Mouse (Mus musculus): Measurements from ENCODE around the gene Mxd3.

DNA sequence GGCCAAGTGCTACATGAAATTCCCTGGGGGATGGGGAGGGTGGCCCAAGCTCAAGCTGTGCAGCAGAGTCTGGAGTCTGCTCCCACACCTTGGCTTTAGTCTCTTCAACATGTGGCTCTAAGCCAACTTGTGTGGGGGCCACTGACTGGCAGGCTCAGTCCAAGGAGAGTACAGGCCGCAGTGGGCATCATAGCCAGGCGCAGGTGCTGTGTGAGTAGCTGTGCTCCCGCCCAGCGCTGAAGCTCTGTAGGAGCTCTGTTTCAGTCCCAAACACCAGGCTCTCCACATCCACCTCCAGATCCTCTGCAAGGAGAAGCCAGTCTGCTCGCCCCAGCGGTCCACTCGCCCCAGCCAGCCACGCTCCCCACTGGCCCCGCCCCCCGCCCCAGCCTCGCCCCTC, 4.0 kb downstream of the Mxd3 start:
- TF ChIP-seq POLR2A (IDR thresholded peaks at IDR 0.05; ENCODE audit: control insufficient read depth in 1 of 2, insufficient read depth in 1 of 2, low read depth in 1 of 2, low read length in 2 of 2, poor library complexity in 1 of 2) (no peak), MXI1 (IDR thresholded peaks at IDR 0.05; ENCODE audit: low read depth, low read length) (no peak), EP300 (IDR thresholded peaks at IDR 0.05; ENCODE audit: low read depth in 1 of 2, low read length in 2 of 2) (no peak), CTCF (IDR thresholded peaks at IDR 0.05 in 2 of 3, conservative IDR thresholded peaks at IDR 0.05 in 1 of 3; ENCODE audit: control insufficient read depth in 1 of 3, insufficient read depth in 1 of 3, low read depth in 2 of 3, low read length in 3 of 3, poor library complexity in 1 of 3, severe bottlenecking in 1 of 3) (no peak), MAFK (IDR thresholded peaks at IDR 0.05; ENCODE audit: borderline replicate concordance, low read depth, low read length) (no peak), ETS1 (IDR thresholded peaks at IDR 0.05; ENCODE audit: low read depth, low read length) (no peak), SIN3A (IDR thresholded peaks at IDR 0.05; ENCODE audit: low read length) (no peak), ZKSCAN1 (IDR thresholded peaks at IDR 0.05; ENCODE audit: low read depth, low read length) (no peak), TCF12 (IDR thresholded peaks at IDR 0.05; ENCODE audit: low read depth, low read length) (no peak), ZC3H11A (IDR thresholded peaks at IDR 0.05; ENCODE audit: low read depth, low read length) (no peak), ZMIZ1 (IDR thresholded peaks at IDR 0.05; ENCODE audit: low read depth, low read length) (no peak), NRF1 (IDR thresholded peaks at IDR 0.05; ENCODE audit: insufficient read depth, low read depth, low read length, poor library complexity, severe bottlenecking) (no peak), ZNF384 (IDR thresholded peaks at IDR 0.05; ENCODE audit: low read depth, low read length) (no peak)

Measured in MEL (cell line).